Mouse (Mus musculus) liver, adult 2 months (tissue): ENCODE results near the gene St7. TPM values are rescaled to one million over a fixed set of nuclear protein-coding genes. Genes with fewer than 3 reads are reported as not detected.

ENCODE experiments used
- DNase-seq: peaks from one replicate; pipeline ENCODE4 v3.0.0-alpha.2; 2011; ENCODE audit warnings: low read depth, low spot score; ENCODE audit errors: extremely low read depth
- H3K27ac ChIP-seq: fragments of 200-500 bp; replicated peaks from 2 replicates; pipeline ENCODE4 v1.5.1; 2012; ENCODE audit warnings: low read depth, mild to moderate bottlenecking, control low read depth, inconsistent platforms, low read length; ENCODE audit not compliant: insufficient read depth
- H3K27me3 ChIP-seq: fragments of 200-500 bp; 2 replicates; pipeline ENCODE4 v1.6.1; 2012; ENCODE audit warnings: mild to moderate bottlenecking, moderate library complexity, low read length, inconsistent platforms; ENCODE audit not compliant: control insufficient read depth, insufficient read depth
- H3K36me3 ChIP-seq: fragments of 200-500 bp; 2 replicates; pipeline ENCODE4 v1.6.1; 2012; ENCODE audit warnings: low read length, inconsistent platforms; ENCODE audit not compliant: control insufficient read depth, insufficient read depth
- H3K4me1 ChIP-seq: fragments of 200-500 bp; 2 replicates; pipeline ENCODE4 v1.6.1; 2011; ENCODE audit warnings: low read length; ENCODE audit not compliant: control insufficient read depth, insufficient read depth
- H3K4me3 ChIP-seq: fragments of 200-500 bp; 2 replicates; pipeline ENCODE4 v1.5.1; 2011; ENCODE audit warnings: low read depth, mild to moderate bottlenecking, control low read depth, low read length, moderate library complexity; ENCODE audit not compliant: insufficient read depth
- H3K79me2 ChIP-seq: fragments of 200-500 bp; 2 replicates; pipeline ENCODE4 v1.6.1; 2012; ENCODE audit warnings: inconsistent platforms, mild to moderate bottlenecking, low read length, moderate library complexity; ENCODE audit not compliant: control insufficient read depth, insufficient read depth
- H3K9ac ChIP-seq: fragments of 200-500 bp; 2 replicates; pipeline ENCODE4 v1.6.1; 2012; ENCODE audit warnings: low read depth, mild to moderate bottlenecking, control low read depth, inconsistent platforms, low read length
- CTCF ChIP-seq: fragments of 200-500 bp; IDR thresholded peaks from 2 replicates; pipeline ENCODE4 v1.5.1; 2011; ENCODE audit warnings: low read depth, low read length, control low read depth
- POLR2A ChIP-seq: fragments of 200-500 bp; IDR thresholded peaks from 2 replicates; pipeline ENCODE4 v1.6.1; 2011; ENCODE audit warnings: low read length, control low read depth; ENCODE audit not compliant: insufficient read depth; ENCODE audit errors: extremely low read depth
- WGBS: fragments of 180-500 bp; shearing (Covaris S2); methylation state at CpG from one replicate; pipeline ENCODE4 v1.1.7; 2018; 5-methylcytosine and 5-hydroxymethylcytosine counted together
- polyA plus RNA-seq: library from polyadenylated mRNA; depleted of rRNA; stranded (reverse); fragments of >200 nt; gene quantifications from 2 replicates; pipeline ENCODE4 v1.2.3, GENCODE M21; 2012
- total RNA-seq: library from RNA; depleted of rRNA; stranded (reverse); fragments of >200 nt; gene quantifications from 2 replicates; pipeline ENCODE4 v1.2.3, GENCODE M21; 2014

The St7 gene
- total and polyA plus RNA-seq, 2 experiments = 5.7 to 8.8 TPM

DNA sequence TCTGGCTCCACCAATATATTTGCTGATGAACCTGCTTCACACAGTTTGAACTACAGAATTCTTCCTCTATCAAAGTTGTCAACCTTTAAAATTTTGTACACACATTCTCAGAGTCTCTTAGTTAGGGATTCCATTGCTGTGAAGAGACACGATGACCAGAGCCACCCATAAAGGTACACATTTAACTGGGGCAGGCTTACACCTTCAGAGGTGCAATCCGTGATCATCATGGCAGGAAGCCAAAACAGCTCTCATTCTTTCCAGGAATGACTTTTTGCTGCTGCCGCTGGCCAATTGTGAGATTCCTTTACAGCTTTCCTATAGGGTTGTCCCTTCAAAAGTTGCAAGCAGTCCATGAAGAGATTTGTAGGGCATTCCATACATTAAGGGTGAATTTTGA, 210.6 kb downstream of the St7 start:
- Histone ChIP-seq H3K27ac (no peak overlapping the region), H3K4me1 (no peaks in the 10 kb centered on the region), H3K79me2 (no peaks in the 10 kb centered on the region), H3K9ac (no peak overlapping the region), H3K4me3 (no peak overlapping the region), H3K27me3 (no peaks in the 10 kb centered on the region), H3K36me3 (no peaks in the 10 kb centered on the region)
- TF ChIP-seq POLR2A (no peak), CTCF (no peak)
- peak; percentile 13 for DNase-seq
- WGBS = 32% methylated on average over 3 of the region's 3 CpGs

DNA sequence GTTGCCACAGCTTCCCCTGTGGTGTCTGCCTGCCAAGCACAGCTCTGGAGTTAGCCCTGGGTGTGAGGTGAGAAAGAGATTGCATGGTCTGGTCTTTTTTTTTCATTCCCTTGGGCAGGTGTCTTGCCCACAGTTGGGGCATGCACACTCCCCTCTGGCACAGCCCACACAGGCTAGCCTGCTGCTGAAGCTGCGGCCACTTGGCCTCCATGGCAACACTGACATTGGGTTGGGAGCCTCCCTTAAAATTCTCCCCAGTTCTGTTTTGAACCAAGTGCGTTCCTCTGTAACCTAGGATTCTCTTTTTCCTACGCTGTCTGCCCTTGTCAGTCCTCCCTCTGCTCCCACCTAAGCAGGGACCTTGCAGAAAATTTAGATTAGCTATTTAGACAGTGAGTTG, 213.0 kb downstream of the St7 start:
- WGBS = 92% methylated on average over 3 of the region's 3 CpGs
- no peaks in the 10 kb centered on the region for H3K36me3 ChIP-seq
- H3K4me1 ChIP-seq = no peaks in the 10 kb centered on the region
- no peak for DNase-seq
- H3K79me2 ChIP-seq = no peaks in the 10 kb centered on the region
- no peaks in the 10 kb centered on the region for H3K27me3 ChIP-seq
- no peak overlapping the region for H3K27ac ChIP-seq
- H3K4me3 ChIP-seq = no peak overlapping the region
- TF ChIP-seq CTCF (no peak), POLR2A (no peak)
- H3K9ac ChIP-seq = no peak overlapping the region

DNA sequence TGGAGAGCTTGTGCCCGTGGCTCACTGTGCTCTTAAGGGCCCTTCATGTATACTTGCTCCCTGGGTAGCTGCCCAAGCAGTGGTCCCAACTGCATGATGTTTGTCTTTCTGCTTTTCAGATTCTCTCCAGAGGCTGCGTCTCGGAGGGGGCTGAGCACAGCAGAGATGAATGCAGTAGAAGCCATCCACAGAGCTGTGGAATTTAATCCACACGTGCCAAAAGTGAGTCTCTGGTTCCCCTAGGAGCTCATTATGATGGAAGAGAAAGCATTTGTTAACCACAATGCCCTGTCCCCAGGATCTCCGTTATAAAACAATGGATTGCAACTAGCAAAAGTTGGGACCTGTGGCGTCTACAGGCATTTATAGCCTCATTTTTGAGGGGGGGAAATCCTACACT, 213.6 kb downstream of the St7 start:
- Histone ChIP-seq H3K79me2 (no peaks in the 10 kb centered on the region), H3K4me3 (no peak overlapping the region), H3K9ac (no peak overlapping the region), H3K27ac (no peak overlapping the region), H3K4me1 (no peaks in the 10 kb centered on the region), H3K27me3 (no peaks in the 10 kb centered on the region), H3K36me3 (no peaks in the 10 kb centered on the region)
- DNase-seq = no peak
- WGBS = 89% methylated on average over 6 of the region's 6 CpGs
- no peak for TF ChIP-seq CTCF
- TF ChIP-seq POLR2A = no peak

DNA sequence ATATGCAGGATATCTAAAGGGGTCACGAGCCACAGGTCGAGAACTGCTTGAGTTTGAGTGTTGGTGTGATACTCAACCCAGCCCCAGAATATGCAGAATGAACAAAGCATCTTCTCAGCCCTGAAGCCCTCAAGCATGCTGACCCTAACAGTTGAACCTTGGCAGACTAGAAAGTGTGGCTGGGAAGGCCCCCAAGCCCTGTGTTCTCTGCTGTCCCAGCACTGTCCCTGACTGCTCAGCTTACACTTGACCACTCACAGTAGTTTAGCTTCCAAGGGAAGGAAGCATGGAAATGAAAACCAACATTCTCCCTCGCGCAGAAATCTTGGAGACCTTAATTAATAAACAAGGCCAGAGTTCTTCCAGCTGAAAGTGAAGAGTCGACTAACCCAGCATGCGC, 219.6 kb downstream of the St7 start:
- DNase-seq = no peak
- no peak overlapping the region for H3K4me3 ChIP-seq
- H3K27me3 ChIP-seq = no peaks in the 10 kb centered on the region
- 88% methylated on average over 6 of the region's 6 CpGs for WGBS
- no peak overlapping the region for H3K9ac ChIP-seq
- H3K27ac ChIP-seq = no peak overlapping the region
- H3K79me2 ChIP-seq = no peaks in the 10 kb centered on the region; the same call in 1 of the 2 replicates
- H3K4me1 ChIP-seq = no peaks in the 10 kb centered on the region
- peaks cover 3% of the 10 kb centered on the region for H3K36me3 ChIP-seq
- TF ChIP-seq POLR2A (no peak), CTCF (no peak)

DNA sequence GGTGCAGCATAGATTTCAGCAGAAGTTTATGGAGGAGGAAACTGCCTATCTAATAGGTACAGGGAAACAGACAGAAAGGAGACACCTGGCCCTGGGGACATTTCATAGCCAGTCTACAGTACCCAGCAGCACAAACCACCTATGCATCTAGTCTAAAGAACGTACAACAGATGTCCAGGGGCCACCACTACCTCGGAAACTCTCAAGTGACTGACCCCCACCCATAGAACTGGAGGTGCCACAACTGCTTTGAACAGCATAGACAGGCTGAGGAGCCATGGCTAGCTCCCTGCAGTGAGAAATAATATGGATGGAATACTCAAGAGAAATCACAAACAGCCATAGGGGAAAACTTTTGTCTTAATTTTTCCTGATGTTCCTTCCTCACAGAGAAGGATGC, 220.1 kb downstream of the St7 start:
- no peak for DNase-seq
- no peak overlapping the region for H3K9ac ChIP-seq
- H3K27me3 ChIP-seq = no peaks in the 10 kb centered on the region
- H3K79me2 ChIP-seq = no peaks in the 10 kb centered on the region; the same call in 1 of the 2 replicates
- peaks cover 3% of the 10 kb centered on the region for H3K36me3 ChIP-seq
- WGBS = 93% methylated on average over 2 of the region's 2 CpGs
- H3K4me3 ChIP-seq = no peak overlapping the region
- H3K4me1 ChIP-seq = no peaks in the 10 kb centered on the region
- H3K27ac ChIP-seq = no peak overlapping the region
- no peak for TF ChIP-seq CTCF
- no peak for TF ChIP-seq POLR2A

DNA sequence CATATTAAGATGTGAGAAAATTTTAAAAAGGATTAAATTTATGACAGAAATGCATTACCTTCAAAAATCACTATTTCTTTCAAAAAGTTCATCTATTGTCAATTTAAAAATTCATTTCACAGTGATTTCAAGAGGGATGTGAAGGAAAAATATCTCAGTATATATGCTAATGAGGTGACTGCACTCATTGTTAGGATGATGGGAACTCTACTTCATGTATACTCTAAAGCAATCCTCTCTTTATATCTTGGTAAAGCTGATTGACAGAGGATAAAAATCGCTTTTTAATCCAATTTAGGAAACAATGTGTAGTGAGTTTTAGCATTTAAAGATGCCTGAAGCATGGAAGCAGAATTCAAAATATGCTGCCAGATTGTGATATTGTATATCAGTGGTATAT, 220.6 kb downstream of the St7 start:
- no peak for TF ChIP-seq POLR2A
- no peak for TF ChIP-seq CTCF
- Histone ChIP-seq H3K27ac (no peak overlapping the region), H3K79me2 (no peaks in the 10 kb centered on the region; the same call in 1 of the 2 replicates), H3K27me3 (no peaks in the 10 kb centered on the region), H3K4me1 (no peaks in the 10 kb centered on the region), H3K4me3 (no peak overlapping the region), H3K9ac (no peak overlapping the region), H3K36me3 (peaks cover 3% of the 10 kb centered on the region)
- no peak for DNase-seq
- 94% methylated on average over 1 of the region's 1 CpGs for WGBS
